Mouse (Mus musculus): ENCODE results near the gene Stt3a.

Gene Stt3a

GRCm38 (mm10) chr9:36767203-36768143 is at the start of gene Stt3a:
Gene Stt3a (minus strand): TSS chr9:36767679.
- peak; percentile 99 for DNase-seq

GRCm38 (mm10) chr9:36814486-36814885 is 47.0 kb upstream of the Stt3a start:
- no peak for DNase-seq

DNA sequence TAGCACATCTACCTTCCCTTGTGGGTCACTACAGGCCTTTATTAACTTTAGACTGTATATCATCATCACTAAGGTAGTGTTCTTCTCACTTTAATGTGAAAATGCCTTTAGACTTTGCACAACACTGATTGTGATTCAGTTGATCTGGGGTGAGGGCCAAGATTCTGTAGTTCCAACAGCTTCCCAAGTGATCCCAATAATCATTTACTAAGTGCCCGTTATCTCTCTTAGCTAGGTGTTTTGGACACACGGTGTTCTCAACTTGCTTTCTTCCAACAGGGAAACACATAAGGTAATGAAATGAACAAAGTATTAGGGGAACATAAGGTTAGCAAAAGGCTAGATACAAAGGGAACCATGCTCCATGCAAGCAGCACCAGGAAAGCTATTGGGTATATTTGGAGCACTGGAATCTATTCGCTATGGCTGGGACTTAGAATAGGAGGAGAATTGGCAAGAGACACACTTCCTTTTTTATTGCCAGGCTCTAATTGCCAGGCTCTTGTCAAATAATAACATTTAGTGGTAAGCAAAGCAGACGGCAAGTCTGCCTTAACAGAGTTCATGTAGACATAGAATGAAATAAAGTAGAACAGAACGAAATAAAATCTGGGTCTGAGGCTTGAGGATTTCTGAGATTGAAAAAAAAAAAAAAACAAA is 40.8 kb upstream of the Stt3a start:
- no peak for DNase-seq

- no peak for DNase-seq
Observed at GRCm38 (mm10) chr9:36805256-36805975, 37.9 kb upstream of the Stt3a start.

DNA sequence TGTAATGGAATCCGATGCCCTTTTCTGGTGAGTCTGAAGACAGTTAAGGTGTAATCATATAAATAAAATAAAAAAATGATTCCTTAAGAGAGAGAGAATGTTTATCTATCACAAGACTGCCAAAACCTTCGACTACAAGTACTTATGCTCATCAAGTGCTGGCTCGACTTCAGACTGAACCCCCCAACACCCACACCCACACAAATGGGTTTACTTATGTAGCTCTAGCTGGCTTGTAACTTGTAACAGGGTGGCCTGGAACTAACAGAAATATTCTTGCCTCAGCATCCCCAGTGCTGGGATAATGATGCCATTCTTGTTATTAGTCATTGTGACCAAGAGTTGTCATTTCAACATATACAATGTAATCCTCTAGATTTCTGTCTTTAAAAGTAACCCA is 36.4 kb upstream of the Stt3a start:
- no peak for DNase-seq

GRCm38 (mm10) chr9:36803386-36803785 is 35.9 kb upstream of the Stt3a start:
- no peak for DNase-seq

GRCm38 (mm10) chr9:36802951-36803350 is 35.5 kb upstream of the Stt3a start:
- DNase-seq, result no peak

- no peak for DNase-seq
Observed at GRCm38 (mm10) chr9:36801961-36802360, 34.5 kb upstream of the Stt3a start.

GRCm38 (mm10) chr9:36796781-36797555 is 29.5 kb upstream of the Stt3a start, which contains the start of gene Ei24:
Gene Ei24 (minus strand): TSS chr9:36797393.
- peak; percentile 97 for DNase-seq

DNA sequence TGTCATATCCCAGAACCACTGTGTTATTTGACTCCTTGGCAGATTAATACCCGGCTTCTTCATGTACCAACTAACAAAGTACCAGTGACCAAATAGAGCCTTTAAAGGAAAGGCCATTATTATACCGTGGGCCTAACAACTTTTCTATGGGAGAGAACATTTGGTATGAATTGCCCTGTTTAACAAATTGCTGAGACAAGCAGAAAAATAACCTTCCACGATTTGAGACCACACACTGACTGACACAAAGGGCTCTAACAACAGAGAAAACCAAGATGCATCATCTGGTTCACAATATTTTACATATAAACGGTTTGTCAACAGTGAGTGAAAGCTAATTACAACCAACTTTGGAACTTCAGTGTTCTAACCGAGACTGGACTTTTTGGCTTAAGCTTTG is 28.7 kb upstream of the Stt3a start:
- DNase-seq, result no peak

- no peak for DNase-seq
Observed at GRCm38 (mm10) chr9:36795556-36795955, 28.1 kb upstream of the Stt3a start.

GRCm38 (mm10) chr9:36794487-36794886 is 27.0 kb upstream of the Stt3a start:
- DNase-seq, result no peak

GRCm38 (mm10) chr9:36792191-36792590 is 24.7 kb upstream of the Stt3a start:
- no peak for DNase-seq

GRCm38 (mm10) chr9:36783921-36784320 is 16.4 kb upstream of the Stt3a start:
- no peak for DNase-seq

- DNase-seq, result no peak
Observed at GRCm38 (mm10) chr9:36769048-36769413, 1.6 kb upstream of the Stt3a start.

- DNase-seq, result peak; percentile 37
Observed at GRCm38 (mm10) chr9:36768156-36769047, 923 bp upstream of the Stt3a start.

DNA sequence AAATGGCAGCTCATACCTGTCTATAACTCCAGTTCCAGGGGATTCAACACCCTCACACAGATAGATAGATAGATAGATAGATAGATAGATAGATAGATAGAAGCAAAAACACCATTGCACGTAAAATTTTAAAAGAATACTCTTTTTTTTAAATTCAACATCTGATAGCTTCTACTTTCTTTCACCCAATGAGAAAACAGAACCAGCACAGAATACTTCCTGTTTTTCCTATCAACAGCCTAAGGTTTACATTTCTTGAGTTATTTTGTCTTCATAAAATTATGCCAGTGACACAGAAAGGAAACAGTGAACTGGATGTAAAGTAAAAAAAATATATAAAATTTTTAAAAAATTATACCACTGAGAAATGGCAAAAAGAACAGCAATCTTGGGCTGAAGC is 3.1 kb downstream of the Stt3a start:
- DNase-seq, result no peak

DNA sequence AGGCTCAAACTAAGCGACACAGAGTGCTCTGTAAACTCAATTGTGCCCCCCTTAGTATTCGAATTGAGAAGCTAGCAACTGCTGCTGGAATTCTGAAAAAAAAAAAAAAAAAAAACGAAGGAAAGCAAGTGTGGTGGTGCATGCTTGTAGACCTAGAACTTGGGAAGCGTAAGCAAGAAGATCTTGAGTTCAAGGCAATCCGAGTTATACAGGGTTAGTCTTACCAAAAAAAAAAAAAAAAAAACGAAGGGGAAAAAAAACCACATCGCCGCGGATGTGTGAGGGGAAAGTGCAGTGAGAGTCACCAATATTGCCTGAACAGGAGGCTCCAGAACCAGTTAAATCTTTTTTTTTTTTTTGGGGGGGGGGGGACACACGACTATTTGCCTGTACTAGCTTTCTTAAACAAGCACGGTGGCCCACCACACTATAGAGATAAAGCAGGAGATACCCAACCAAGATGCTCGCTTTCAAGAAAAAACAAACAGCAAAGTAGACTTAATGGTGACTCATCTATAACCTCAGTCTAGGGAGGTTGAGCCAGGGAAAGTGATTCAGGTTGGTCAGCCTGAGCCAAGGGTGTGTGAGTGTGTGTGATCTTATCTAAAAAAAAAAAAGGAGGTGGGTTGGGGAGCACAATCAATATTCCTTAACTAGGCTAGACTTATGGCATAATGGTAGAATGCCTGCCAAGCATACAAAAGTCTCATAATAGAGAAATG is 40.3 kb downstream of the Stt3a start, which contains the start of gene Chek1:
Chek1 (minus strand) TSS at position 32 of the 722 bp plus-strand sequence.
- DNase-seq, result no peak

DNA sequence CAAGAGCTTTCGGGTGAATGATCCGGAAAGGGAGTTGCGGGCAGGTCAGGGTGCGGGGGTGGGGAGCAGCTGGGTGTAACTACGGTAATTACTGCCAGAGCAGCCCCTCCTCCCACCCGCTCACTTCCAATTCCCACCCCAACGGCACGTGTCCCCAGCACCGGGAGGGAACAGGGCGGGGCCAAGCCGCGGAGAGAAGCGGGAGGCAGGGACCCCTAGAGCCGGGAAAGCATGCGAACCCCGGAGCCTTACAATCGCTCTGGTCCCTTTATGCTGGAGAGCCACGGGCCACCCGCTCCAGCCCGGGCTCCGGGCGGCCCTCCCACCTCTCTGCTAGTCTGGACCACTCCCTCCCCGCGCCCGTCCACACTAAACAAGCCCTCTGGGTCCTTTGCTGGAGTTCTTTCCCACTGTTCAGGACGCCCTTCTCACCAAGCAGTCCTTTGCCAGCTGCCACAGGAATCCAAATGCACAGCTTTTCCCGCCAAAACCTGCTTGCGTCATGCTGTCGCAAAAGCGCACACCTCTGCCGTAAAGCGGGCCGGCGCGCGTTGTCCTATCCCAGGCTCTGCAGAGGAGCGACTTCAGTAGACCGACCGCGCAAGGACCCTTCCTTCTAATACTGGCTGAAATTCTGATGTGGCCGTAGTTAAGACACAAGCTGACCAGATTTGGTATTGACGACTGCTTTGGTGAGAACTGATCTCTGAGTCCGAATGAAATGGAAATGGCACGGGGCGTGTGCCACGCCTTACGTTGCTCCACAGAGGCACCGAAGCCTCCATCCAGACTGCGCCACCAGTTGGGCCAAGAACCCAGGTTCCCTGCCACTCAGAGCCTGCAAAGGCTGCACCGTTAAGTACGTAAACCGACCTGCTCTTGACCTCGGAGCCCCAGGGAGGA is 41.1 kb downstream of the Stt3a start:
- peak; percentile 89 for DNase-seq

- DNase-seq, result no peak
Observed at GRCm38 (mm10) chr9:36716624-36717023, 50.9 kb downstream of the Stt3a start.

All from lung, postnatal 14 days (tissue).